Mouse (Mus musculus) duodenum, adult 2 months (tissue): ENCODE results near the gene Oscp1. TPM values are rescaled to one million over a fixed set of nuclear protein-coding genes. Genes with fewer than 3 reads are reported as not detected.

Experiments used
- polyA plus RNA-seq: library from polyadenylated mRNA; depleted of rRNA; stranded (reverse); fragments of >200 nt; gene quantifications from 2 replicates; pipeline ENCODE4 v1.2.3, GENCODE M21; 2012; ENCODE audit warnings: low replicate concordance; rRNA removed

The Oscp1 gene
- polyA plus RNA-seq: 0.06 and 0.16 TPM in 2 replicates

GRCm38 (mm10) chr4:126058134-126058996 is at the start of gene Oscp1:
Gene Oscp1 (plus strand): TSS chr4:126058565.

GRCm38 (mm10) chr4:126024303-126024900 is 34.0 kb upstream of the Oscp1 start, which contains the start of gene Csf3r:
Gene Csf3r (plus strand): TSS chr4:126024550.

GRCm38 (mm10) chr4:126046851-126047585 is 11.3 kb upstream of the Oscp1 start, which contains the start of gene Mrps15:
Gene Mrps15 (plus strand): TSS chr4:126046925.

GRCm38 (mm10) chr4:126096464-126097111 is 38.2 kb downstream of the Oscp1 start, which contains the start of gene Lsm10:
Gene Lsm10 (plus strand): TSS chr4:126096623.

GRCm38 (mm10) chr4:126103590-126104068 is 45.3 kb downstream of the Oscp1 start, which contains the start of gene Stk40:
Gene Stk40 (plus strand): TSS chr4:126103957.

Other genes with a start within 250 kb of the Oscp1 start
- 1.3 and 3.0 TPM in 2 replicates for gene Csf3r, start 34.0 kb upstream of the Oscp1 start, polyA plus RNA-seq
- gene Mrps15, start 11.6 kb upstream of the Oscp1 start, polyA plus RNA-seq: 94.2 and 251 TPM in 2 replicates
- 13.8 and 14.0 TPM in 2 replicates for gene Lsm10, start 38.1 kb downstream of the Oscp1 start, polyA plus RNA-seq
- 19.5 and 20.3 TPM in 2 replicates for gene Stk40, start 45.4 kb downstream of the Oscp1 start, polyA plus RNA-seq
- gene Eva1b, start 89.2 kb downstream of the Oscp1 start, polyA plus RNA-seq: 42.2 and 53.7 TPM in 2 replicates
- gene Sh3d21, start 104.9 kb downstream of the Oscp1 start, polyA plus RNA-seq: 8.9 and 10.6 TPM in 2 replicates
- gene Thrap3, start 144.2 kb downstream of the Oscp1 start, polyA plus RNA-seq: 15.3 and 21.8 TPM in 2 replicates
- 47.9 and 76.3 TPM in 2 replicates for gene Map7d1, start 197.8 kb downstream of the Oscp1 start, polyA plus RNA-seq
- gene Trappc3, start 203.8 kb downstream of the Oscp1 start, polyA plus RNA-seq: 10.5 and 15.4 TPM in 2 replicates
- gene Col8a2, start 228.2 kb downstream of the Oscp1 start, polyA plus RNA-seq: 1.1 and 1.5 TPM in 2 replicates